Mouse (Mus musculus) forebrain, embryonic 14.5 days (tissue): ENCODE results near the gene Tfb1m. TPM values are rescaled to one million over a fixed set of nuclear protein-coding genes. Genes with fewer than 3 reads are reported as not detected.

Experiments
- polyA plus RNA-seq: library from polyadenylated mRNA; unstranded; fragments of >200 nt; fragmentation: Nextera tagmentation; extraction: Ambion mirVana; gene quantifications from 2 replicates; pipeline ENCODE4 v1.2.1, GENCODE M21; 2014

Tfb1m gene
- polyA plus RNA-seq, 1 experiment from 2014 or later: 16.0 TPM

Other genes starting within 250 kb of the Tfb1m start
- gene Tiam2, start 231.2 kb downstream of the Tfb1m start, polyA plus RNA-seq: 81.3 and 106 TPM in 2 replicates
- gene Cldn20, start 25.2 kb downstream of the Tfb1m start, polyA plus RNA-seq: 0.84 and 0.94 TPM in 2 replicates
- gene Nox3, start 138.5 kb upstream of the Tfb1m start, polyA plus RNA-seq: not detected in 2 replicates